Mouse (Mus musculus) c-Kit-positive CD71-positive TER-119-positive erythroid progenitor cells, embryonic 14.5 days (primary cell): ENCODE data around the gene Eda.

Source experiments
- DNase-seq: peaks from one replicate; pipeline ENCODE4 v3.0.0-alpha.2; 2013; ENCODE audit warnings: low spot score

Gene Eda

GRCm38 (mm10) chrX:99975250-99975984 is at the start of gene Eda:
Eda (plus strand) TSS chrX:99975606.
- peak; percentile 69 for DNase-seq

DNA sequence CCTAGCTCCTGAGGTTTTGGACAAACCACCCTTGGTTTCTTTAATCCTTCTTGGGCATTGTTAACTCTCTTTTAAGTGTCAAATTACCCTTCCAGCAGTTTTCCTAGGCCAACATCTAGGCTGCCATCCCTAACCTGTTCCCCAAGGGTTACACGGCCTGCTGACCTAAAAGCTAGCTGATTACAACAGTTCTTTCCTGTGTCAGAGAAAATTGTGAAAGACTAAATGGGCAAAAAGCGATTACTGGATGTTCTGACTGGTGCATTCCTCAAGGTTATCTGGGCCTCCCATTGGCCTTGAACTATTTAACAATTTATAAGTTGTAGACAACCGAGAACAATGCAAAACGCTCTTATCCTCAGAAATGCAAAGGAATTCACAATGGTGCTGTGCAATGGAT is 14.4 kb upstream of the Eda start:
- DNase-seq: no peak

DNA sequence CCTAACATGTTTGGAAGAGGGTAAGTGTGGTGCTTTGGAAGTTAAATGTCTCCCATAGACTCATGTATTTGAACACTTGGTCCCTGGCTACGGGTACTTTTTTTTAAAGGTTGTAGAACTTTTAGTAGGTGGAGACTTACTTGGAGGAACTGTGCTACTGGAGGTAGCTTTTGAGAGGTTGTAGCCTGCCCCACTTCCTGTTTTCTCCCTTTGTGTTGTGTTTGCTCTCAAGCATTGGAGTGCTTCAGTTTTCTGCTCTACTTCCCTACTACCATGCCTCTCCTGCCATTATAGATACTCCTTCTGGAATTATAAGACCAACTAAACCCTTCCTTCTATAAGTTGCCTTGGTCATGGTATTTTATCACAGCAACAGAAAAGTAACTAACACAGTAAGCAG is 5.3 kb upstream of the Eda start:
- no peak for DNase-seq

DNA sequence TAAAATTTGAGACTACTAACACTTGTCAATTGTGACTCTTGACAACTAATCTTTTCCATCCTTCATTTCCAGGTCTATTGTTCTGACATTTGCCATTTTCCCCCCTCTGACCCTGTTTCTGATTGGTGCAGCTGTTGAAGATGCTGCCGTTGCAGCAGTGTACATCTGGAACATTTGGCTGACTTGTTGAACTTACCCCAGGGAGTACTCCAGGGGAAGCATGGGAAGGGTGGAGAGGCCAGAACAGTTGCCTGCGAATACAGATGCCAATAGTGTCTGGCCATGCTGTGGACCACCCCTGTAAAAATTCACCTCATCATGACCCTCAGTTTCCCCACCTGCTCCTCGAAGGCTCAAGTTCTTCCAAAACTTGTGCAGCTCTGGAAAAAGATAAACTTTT is 1.0 kb upstream of the Eda start:
- no peak for DNase-seq

DNA sequence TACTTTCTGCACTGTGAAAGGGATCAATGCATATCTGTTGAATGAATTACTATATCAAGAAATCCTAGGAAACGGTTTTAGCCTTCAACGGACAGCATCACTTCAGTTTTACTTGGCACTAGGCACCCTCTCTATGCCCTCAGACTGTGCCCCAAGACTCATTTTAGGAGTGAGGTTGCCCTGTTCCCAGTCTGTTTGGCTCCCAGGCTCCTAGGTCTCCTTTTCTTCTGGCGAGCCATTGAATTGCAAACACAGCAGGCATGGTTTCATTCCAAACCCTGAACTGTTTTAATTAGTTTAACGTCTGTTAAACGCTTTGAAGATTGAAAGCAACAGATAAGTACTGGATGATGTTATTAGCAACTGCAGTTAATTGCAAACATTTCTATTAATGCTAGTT is 603 bp upstream of the Eda start:
- no peak for DNase-seq

GRCm38 (mm10) chrX:99975985-99976924 is 849 bp downstream of the Eda start:
- DNase-seq: no peak

DNA sequence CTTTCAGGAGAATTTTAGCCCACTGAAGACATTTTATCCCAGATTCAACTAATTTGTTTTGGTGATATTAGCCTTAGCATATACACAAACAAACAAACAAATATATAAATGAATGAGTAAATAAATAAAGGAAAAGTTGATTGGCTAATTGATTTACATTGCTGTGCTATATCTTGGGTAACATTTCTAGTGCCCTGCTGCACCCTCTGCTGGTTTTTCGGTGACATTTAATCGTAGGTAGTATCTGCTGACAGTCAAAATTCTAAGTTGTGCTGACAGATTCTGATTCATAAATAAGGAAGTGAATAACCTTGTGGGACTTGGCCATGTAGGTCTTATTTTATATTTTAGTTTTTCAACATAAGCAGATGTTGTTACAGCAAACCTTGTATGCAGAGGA is 2.9 kb downstream of the Eda start:
- no peak for DNase-seq

DNA sequence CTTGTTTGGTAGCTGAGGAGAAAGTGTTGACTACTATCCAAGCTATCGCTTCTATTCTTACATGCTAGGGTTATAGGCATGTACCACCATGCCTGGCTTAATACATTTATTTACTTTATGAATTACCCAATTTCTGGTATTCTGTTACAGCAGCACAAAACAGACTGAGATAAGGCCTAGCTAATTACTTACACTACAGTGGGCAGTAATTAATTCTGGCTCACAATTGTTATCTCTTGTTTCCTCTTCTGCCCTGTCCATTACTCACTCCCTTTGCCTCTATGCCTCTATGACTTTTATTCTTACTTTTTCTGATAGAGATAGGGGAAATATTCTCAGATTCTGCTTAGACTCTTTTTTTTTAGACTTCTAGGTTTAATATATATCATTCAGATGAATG is 18.0 kb downstream of the Eda start:
- no peak for DNase-seq

- no peak for DNase-seq
Observed at GRCm38 (mm10) chrX:99999342-99999741, 23.9 kb downstream of the Eda start.

GRCm38 (mm10) chrX:100118362-100118761 is 143.0 kb downstream of the Eda start:
- DNase-seq: no peak

DNA sequence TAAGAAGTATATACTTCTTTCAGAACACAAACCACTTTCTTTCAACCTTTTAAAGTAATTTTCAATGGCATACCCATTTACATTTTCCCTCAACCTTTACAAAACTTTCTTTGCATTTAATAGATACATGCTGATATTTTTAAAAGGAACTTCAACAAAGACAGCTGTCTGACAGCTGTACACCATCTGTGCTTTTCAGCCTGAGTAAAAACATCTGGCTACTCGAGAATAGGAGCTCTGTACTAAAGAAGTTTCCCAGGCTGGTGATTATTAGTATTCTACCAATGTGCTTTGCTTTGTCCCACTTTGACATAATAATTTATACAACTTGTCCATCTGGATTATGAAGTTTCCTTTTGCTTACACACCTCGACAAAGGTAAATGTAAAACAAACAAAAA is 219.9 kb downstream of the Eda start:
- no peak for DNase-seq

GRCm38 (mm10) chrX:100313652-100314051 is 338.2 kb downstream of the Eda start:
- DNase-seq: no peak

DNA sequence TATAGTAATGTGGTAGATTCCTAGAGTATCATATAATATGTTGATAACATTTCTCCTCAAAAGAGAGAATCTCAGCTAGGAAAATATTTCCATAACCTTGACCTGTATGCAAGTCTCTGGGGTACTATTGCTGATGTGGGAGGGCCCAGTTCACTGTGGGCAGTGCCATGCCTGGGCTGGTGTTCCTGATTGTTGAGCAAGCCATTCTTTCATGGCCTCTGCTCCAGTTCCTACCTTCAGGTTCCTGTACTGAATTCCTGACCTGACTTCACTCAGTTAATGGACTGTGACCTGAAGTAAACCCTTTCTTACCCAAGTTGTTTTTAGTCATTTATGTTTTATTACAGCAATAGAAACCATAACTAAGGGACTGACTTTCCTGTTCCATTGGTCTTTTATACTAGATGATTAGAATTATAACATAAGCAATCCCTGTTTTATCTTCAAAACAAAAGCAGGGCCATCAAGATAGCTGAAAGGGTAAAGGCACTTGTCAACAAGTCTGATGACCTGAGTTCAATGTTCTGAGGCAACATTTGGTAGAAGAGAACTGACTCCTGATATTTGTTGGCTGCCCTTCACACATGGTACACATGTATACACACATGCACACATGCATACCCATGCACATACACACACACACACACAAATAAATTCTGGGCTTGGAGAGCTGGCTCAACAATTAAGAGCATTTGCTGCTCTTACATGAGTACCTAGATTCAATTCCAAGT is 338.9 kb downstream of the Eda start:
- no peak for DNase-seq

GRCm38 (mm10) chrX:100340687-100341086 is 365.3 kb downstream of the Eda start:
- no peak for DNase-seq

DNA sequence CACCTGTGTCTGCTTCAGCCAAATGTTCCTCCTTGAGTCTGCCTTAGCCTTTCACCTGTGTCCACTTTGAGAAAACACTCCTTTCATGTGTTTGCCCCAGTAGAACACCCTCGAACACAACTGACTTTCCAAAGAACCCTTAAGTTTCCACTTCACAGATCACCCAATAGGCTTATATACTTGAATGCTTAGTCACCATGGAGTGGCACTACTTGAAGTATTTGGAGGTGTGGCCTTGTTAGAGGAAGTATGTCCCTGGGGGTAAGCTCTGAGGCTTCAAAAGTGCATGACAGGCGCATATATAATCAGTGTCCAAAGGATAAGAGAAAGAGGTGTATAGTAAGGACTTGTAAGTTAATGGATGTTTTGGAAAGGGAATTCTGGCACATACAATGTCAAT is 369.0 kb downstream of the Eda start:
- no peak for DNase-seq

DNA sequence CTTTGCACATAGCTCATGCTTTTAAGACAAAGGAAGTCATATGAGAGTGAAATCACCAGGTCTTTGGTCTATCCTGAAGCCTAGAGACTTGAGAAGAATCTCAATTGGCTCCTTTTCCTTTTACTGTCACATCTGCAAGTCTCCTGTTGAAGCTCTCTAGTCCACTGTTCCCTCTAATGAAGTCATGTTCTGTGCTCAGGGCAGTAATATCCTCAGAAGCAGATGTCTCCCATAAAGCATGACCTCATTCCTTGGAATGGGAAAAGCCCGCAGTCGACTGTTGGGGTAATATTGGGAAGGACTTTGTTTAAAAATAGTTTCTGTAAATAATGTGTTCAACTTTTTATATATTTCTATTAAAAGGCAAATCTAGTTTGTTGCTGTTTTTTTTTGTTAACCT is 381.6 kb downstream of the Eda start:
- DNase-seq: no peak

DNA sequence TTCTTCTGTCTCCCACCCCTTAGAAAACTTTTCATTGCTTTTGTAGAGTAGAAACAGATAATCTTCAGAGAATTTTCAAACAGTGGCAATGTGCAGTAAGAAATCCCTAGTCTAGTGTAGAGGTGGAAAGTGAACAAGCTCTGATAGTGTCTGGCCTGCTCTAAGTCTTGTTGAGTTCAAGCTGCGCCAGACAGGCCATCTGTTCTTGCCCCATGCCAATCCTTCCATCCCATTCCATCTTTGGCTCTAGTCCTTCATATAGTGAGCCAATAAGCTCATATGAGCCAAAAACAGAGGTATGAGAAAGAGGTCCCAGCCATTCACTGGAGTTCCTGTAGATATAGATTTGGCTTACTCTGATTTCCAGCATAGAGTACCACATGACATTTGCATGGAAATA is 414.5 kb downstream of the Eda start:
- DNase-seq: no peak

- peak; percentile 20 for DNase-seq
Observed at GRCm38 (mm10) chrX:100392304-100392703, 416.9 kb downstream of the Eda start.

GRCm38 (mm10) chrX:100394223-100394861 is 418.9 kb downstream of the Eda start:
- peak; percentile 42 for DNase-seq

DNA sequence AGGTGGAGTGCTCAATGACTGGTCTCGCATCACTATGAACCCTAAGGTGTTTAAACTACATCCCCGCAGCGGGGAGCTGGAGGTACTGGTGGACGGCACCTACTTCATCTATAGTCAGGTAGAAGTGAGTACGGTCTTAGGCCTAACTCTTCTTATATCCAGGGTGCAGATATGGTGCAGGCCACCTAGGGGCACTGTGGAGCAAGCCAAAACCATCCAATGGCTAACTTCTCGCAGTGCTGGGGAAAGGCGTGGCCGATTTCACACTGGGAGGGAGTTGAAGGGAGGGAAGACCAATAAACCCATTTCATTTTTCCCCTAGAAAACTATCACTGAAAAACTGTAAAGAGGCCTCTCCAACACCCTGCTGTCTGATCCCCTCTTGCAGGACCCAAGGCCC is 419.6 kb downstream of the Eda start:
- peak; percentile 58 for DNase-seq

- DNase-seq: no peak
Observed at GRCm38 (mm10) chrX:100400900-100401299, 425.5 kb downstream of the Eda start.

DNA sequence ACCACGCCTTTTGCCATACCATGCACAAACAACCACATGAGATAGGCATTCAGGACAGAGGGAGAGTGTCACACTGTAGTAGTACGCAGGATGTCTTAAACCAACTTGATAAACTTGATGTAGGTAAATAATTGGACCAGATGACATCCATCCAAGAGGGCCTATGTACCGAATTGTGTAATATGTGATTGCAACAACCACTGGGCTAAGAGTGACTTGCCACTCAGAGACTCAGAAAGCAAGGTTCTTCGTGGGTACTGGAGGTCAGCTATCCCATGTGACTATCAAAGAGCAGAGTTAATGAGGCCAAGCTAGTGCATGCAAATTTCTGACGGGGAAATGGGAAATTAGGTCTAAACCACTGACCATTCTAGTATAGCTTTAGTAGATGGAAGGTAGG is 426.3 kb downstream of the Eda start:
- no peak for DNase-seq
